Mouse (Mus musculus) forebrain, embryonic 14.5 days (tissue): Measurements from ENCODE around the gene Polg. TPM values are rescaled to one million over a fixed set of nuclear protein-coding genes. Genes with fewer than 3 reads are reported as not detected.

Experiments
- ATAC-seq: fragments of 200-750 bp; cut with Nextera tagmentation; 2 replicates; pipeline ENCODE4 v1.8.0; 2017; ENCODE audit warnings: mild to moderate bottlenecking, moderate library complexity
- DNase-seq: peaks from one replicate; pipeline ENCODE4 v3.0.0-alpha.2; 2015; ENCODE audit warnings: low spot score
- H3K27ac ChIP-seq: fragments of 300-500 bp; sonication (generic); 2 replicates; pipeline ENCODE4 v1.5.1; 2014; ENCODE audit warnings: low read depth, mild to moderate bottlenecking, control low read depth, low read length, moderate library complexity
- H3K27me3 ChIP-seq: fragments of 300-500 bp; sonication (generic); replicated peaks from 2 replicates; pipeline ENCODE4 v1.6.1; 2014; ENCODE audit warnings: low read length, control low read depth, mixed read lengths; ENCODE audit not compliant: control insufficient read depth, insufficient read depth
- H3K36me3 ChIP-seq: fragments of 300-500 bp; sonication (generic); 2 replicates; pipeline ENCODE4 v1.6.1; 2014; ENCODE audit warnings: low read length, control low read depth; ENCODE audit not compliant: control insufficient read depth, insufficient read depth
- H3K4me1 ChIP-seq: fragments of 300-500 bp; sonication (generic); 2 replicates; pipeline ENCODE4 v1.6.1; 2014; ENCODE audit warnings: antibody characterized with exemption, low read length, control low read depth; ENCODE audit not compliant: control insufficient read depth, insufficient read depth
- H3K4me2 ChIP-seq: fragments of 300-500 bp; sonication (generic); 2 replicates; pipeline ENCODE4 v1.6.1; 2014; ENCODE audit warnings: mild to moderate bottlenecking, control low read depth, low read length
- H3K4me3 ChIP-seq: fragments of 300-500 bp; sonication (generic); 2 replicates; pipeline ENCODE4 v1.5.1; 2014; ENCODE audit warnings: low read depth, low read length, control low read depth
- H3K9ac ChIP-seq: fragments of 300-500 bp; sonication (generic); 2 replicates; pipeline ENCODE4 v1.6.1; 2014; ENCODE audit warnings: mild to moderate bottlenecking, low read length, control low read depth, moderate library complexity
- H3K9me3 ChIP-seq: fragments of 300-500 bp; sonication (generic); replicated peaks from 2 replicates; pipeline ENCODE4 v1.6.1; 2016; ENCODE audit warnings: low read length, control low read depth, mixed read lengths; ENCODE audit not compliant: control insufficient read depth
- WGBS: fragments of 180-500 bp; shearing (Covaris S2); extraction: QIAGEN DNeasy Blood & Tissue Kit; methylation state at CpG from one replicate; pipeline ENCODE4 v1.1.7; 2014; 5-methylcytosine and 5-hydroxymethylcytosine counted together
- microRNA-seq: library from miRNA; unstranded; fragments of <30 nt; microRNA quantifications from one replicate; pipeline ENCODE4, GENCODE M21; 2016
- polyA plus RNA-seq: library from polyadenylated mRNA; unstranded; fragments of >200 nt; fragmentation: Nextera tagmentation; extraction: Ambion mirVana; gene quantifications from 2 replicates; pipeline ENCODE4 v1.2.1, GENCODE M21; 2014

Polg gene
- polyA plus RNA-seq, 1 experiment from 2014 or later, result 20.2 TPM

DNA sequence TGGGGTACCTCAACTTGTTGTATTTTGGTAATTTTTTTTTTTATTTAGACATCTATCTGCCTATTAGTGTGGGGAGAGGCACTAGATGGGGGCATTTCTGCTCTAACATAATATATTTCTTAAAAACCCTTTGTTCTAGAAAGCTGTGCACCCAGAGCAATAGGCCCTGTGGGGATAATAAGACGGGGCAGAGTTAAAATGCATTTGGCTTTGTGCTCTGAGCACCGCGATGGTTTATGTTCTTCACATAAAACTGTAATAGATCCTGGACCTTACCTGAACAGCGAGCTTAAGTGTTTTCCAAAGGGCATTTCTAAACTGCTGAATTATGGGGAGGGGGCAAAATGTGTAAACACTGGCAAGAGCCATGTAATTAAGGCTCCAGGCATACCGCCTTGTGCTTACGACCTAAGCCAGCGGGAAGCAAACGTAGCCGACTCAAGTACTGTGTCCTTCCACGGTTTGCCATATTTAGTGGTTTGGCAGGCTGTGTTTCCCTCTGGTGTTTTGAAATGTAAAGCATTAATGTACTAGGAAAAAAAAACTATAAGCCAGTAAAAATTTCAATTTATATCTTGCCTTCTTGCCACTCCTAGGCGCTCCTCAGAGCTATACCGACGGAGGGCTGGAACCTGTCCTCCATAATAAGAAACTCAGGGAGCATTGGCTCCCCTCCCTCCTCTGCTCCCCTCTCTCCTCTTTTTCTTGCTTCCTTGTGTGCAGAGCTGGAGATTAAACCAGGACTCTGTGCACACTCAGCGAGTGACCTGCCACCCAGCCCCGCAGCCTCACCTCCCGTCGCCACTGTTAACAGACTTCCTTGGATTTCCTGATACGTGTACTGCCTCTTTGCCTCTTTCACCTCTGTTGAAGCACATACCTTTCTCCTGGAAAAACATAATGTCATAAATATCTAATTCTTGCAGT is 51.5 kb downstream of the Polg start:
- WGBS, result 87% methylated on average over 18 of the region's 18 CpGs
- no peaks in the 10 kb centered on the region for H3K4me1 ChIP-seq
- H3K4me3 ChIP-seq, result no peak overlapping the region
- DNase-seq (no peak), ATAC-seq (no peak)
- H3K9me3 ChIP-seq, result no peaks in the 10 kb centered on the region
- no peaks in the 10 kb centered on the region for H3K27me3 ChIP-seq
- no peak overlapping the region for H3K9ac ChIP-seq
- no peak overlapping the region for H3K27ac ChIP-seq
- H3K4me2 ChIP-seq, result no peak overlapping the region
- H3K36me3 ChIP-seq, result no peaks in the 10 kb centered on the region; the same call in 1 of the 2 replicates

DNA sequence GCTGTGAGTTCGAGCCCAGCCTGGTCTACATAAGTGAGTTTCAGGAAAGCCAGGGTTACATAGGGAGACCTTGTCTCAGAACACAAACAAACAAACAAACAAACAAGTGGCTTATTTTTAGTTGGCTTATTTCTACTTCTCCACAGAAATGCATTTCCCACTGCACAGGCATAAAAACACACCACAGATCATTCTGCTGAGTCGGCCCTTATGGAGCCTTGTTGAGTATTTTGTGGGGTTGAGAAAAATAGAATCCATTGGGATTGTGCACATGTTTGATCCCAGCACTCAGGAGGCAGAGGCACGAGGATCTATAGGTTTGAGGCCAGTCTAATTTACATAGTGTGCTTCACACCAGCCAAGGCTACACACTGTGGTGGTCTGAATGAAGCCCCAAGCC is 65.9 kb downstream of the Polg start:
- no peak overlapping the region for H3K4me2 ChIP-seq

DNA sequence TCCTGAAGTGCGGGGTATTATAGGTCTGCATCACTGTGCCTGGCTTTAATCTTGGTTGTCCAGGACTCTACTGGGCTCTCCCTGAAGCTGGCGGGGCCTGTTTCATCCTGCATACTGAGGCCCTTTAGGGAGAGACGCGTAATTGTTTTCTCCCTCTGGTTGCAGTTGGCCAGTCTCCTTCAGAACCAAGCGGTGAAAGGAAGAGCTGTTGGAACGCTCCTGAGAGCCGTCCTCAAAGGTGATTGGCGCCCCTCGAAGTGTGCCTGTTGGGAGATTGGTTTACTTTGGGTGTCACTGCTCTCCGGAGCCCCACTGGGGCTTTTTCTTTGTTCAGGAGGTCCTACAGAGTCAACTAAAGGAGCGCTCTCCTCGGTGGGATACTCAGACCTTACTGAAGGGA is 67.2 kb downstream of the Polg start:
- H3K27ac ChIP-seq, result no peak overlapping the region
- no peak for DNase-seq
- H3K9ac ChIP-seq, result no peak overlapping the region
- no peak overlapping the region for H3K4me3 ChIP-seq
- no peaks in the 10 kb centered on the region for H3K4me1 ChIP-seq
- no peaks in the 10 kb centered on the region for H3K36me3 ChIP-seq
- H3K27me3 ChIP-seq, result no peaks in the 10 kb centered on the region
- H3K9me3 ChIP-seq, result no peaks in the 10 kb centered on the region
- 72% methylated on average over 12 of the region's 12 CpGs for WGBS
- ATAC-seq, result no peak
- H3K4me2 ChIP-seq, result no peak overlapping the region

More for the DNA sequence above, 65.9 kb downstream of the Polg start:
- Histone ChIP-seq H3K9me3 (no peaks in the 10 kb centered on the region), H3K9ac (no peak overlapping the region), H3K36me3 (no peaks in the 10 kb centered on the region), H3K4me1 (no peaks in the 10 kb centered on the region), H3K4me3 (no peak overlapping the region), H3K27ac (no peak overlapping the region), H3K27me3 (no peaks in the 10 kb centered on the region)
- DNase-seq (no peak), ATAC-seq (no peak)
- 84% methylated on average over 3 of the region's 3 CpGs for WGBS

DNA sequence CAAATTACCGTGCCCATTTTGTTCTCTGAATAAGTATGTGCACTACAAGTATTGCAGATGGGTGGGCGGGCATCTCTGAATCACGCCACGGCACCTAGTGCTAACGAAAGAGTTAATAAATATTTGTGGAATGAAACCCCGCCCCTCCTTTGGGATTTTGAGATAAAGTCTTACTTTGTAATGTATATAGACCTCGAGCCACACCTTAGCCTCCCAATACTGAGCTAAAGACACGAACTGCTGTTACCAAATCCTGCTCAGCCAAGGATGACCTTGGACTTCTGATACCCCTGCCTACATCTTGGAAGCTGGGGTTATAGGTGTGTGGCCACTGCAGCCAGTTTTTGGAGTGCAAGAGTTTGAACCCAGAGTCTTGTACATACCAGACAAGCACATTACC is 67.7 kb downstream of the Polg start:
- Histone ChIP-seq H3K4me2 (no peak overlapping the region), H3K9me3 (no peaks in the 10 kb centered on the region), H3K27ac (no peak overlapping the region), H3K4me1 (no peaks in the 10 kb centered on the region), H3K4me3 (no peak overlapping the region), H3K27me3 (no peaks in the 10 kb centered on the region), H3K36me3 (no peaks in the 10 kb centered on the region), H3K9ac (no peak overlapping the region)
- ATAC-seq (no peak), DNase-seq (no peak)
- WGBS, result 87% methylated on average over 8 of the region's 8 CpGs

DNA sequence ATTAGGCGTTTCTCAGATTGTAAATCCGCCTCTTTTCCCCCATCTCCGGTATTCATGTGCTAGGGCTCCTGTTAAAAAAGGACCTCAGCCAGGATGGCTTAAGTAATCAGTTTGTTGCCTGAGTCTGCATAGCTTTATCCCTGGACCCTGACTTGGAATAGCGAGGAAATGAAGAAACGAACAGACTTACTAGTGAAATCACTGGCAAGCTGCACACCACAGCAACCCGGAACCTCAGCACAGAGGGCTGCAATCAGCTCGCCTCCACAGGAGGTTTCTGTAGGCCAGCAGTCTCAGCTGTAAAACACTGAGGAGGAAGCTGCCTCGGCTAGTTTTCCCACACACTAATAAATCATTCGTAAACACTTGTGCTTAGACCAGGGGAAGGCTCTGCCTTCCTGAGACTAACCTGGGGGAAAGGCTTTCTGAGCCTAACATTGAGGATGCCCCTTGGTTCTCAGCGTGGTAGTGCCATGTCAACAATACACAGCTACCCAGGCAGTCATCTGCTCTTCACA is 68.7 kb downstream of the Polg start:
- 89% methylated on average over 10 of the region's 10 CpGs for WGBS
- no peak overlapping the region for H3K4me2 ChIP-seq
- H3K36me3 ChIP-seq, result no peaks in the 10 kb centered on the region
- H3K9ac ChIP-seq, result no peak overlapping the region
- no peak overlapping the region for H3K4me3 ChIP-seq
- H3K27me3 ChIP-seq, result no peaks in the 10 kb centered on the region
- no peak overlapping the region for H3K27ac ChIP-seq
- no peak for DNase-seq
- H3K9me3 ChIP-seq, result no peaks in the 10 kb centered on the region
- H3K4me1 ChIP-seq, result peaks cover 2% of the 10 kb centered on the region; the same call in 1 of the 2 replicates
- ATAC-seq, result no peak

Small RNA genes lying within 50 kb of the gene (microRNA-seq; reads per million reads assigned to microRNA genes)
- gene Mir9-3, result 585 reads per million, percentile 77 among the genes with 10 or more reads in this experiment

Other genes starting within 250 kb of the Polg start
- 22.3 and 23.5 TPM in 2 replicates for gene Abhd2, start 193.2 kb downstream of the Polg start, polyA plus RNA-seq
- 80.0 and 81.0 TPM in 2 replicates for gene Rlbp1, start 79.3 kb downstream of the Polg start, polyA plus RNA-seq
- 6.3 and 6.9 TPM in 2 replicates for gene Fanci, start 74.4 kb downstream of the Polg start, polyA plus RNA-seq
- gene Rhcg, start 151.3 kb upstream of the Polg start, polyA plus RNA-seq, result 1.6 and 4.2 TPM in 2 replicates
- 3.5 and 3.6 TPM in 2 replicates for gene Ticrr, start 193.8 kb upstream of the Polg start, polyA plus RNA-seq
- 1.9 and 2.5 TPM in 2 replicates for gene Kif7, start 249.4 kb upstream of the Polg start, polyA plus RNA-seq